ENCODE assay signal across 13 mouse cellular contexts in genomic region chr11:20357684-20358447, GRCm38 (mm10). TPM values are rescaled to one million over a fixed set of nuclear protein-coding genes. Genes with fewer than 3 reads are reported as not detected.
A peak's percentile ranks its signal among the peaks of the same experiment; 100 is the strongest.
DNase-seq lines count a peak whose midpoint lies in the region; ATAC-seq lines count a peak whose summit lies in the region.
"Had no signal": no experiment of that assay in that cellular context is flagged by ENCODE, and none has a peak within 500 bp of the region (broad histone marks: within the 10 kb centered on the region; RNA-seq: fewer than 3 reads in every experiment).

No protein-coding gene starts in this region.

- H3K4me3 ChIP-seq in kidney, embryonic 14.5 days (ENCODE audit: low read length): no peak overlapping the region
- H3K4me3 ChIP-seq in embryonic facial prominence, embryonic 14.5 days (ENCODE audit: low read depth, low read length): no peak overlapping the region
- H3K4me3 ChIP-seq: neural tube, embryonic 12.5 days had no signal

- WGBS in kidney, embryonic 14.5 days: 72% methylated on average over 9 of the region's 9 CpGs
- WGBS in embryonic facial prominence, embryonic 14.5 days: 63% methylated on average over 9 of the region's 9 CpGs

- no peak overlapping the region for H3K27ac ChIP-seq in kidney, embryonic 14.5 days (ENCODE audit: low read depth, low read length)
- no peak overlapping the region for H3K27ac ChIP-seq in embryonic facial prominence, embryonic 14.5 days (replicated peaks; ENCODE audit: low read depth, low read length)
- H3K27ac ChIP-seq: neural tube, embryonic 12.5 days had no signal

- no peak for ATAC-seq in kidney, embryonic 14.5 days (ENCODE audit: low FRiP score, low TSS enrichment)
- ATAC-seq in embryonic facial prominence, embryonic 14.5 days (ENCODE audit: low read depth): peak; percentile 92
- ATAC-seq in erythroid progenitor cell, adult 5-6 weeks (replicated peaks; ENCODE audit: low FRiP score, poor library complexity, severe bottlenecking): no peak
- ATAC-seq in frontal cortex, adult (ENCODE audit: low TSS enrichment): no peak
- ATAC-seq: hindbrain, embryonic 16.5 days had no signal

- H3K27me3 ChIP-seq in kidney, embryonic 14.5 days (ENCODE audit: control insufficient read depth, insufficient read depth, low read length): no peaks in the 10 kb centered on the region
- no peaks in the 10 kb centered on the region for H3K27me3 ChIP-seq in embryonic facial prominence, embryonic 14.5 days (replicated peaks; ENCODE audit: control insufficient read depth, insufficient read depth, low read length)
- H3K27me3 ChIP-seq: CH12.LX; neural tube, embryonic 12.5 days had no signal

- no peaks in the 10 kb centered on the region for H3K4me1 ChIP-seq in kidney, embryonic 14.5 days (ENCODE audit: control insufficient read depth, insufficient read depth, low read length)
- no peaks in the 10 kb centered on the region for H3K4me1 ChIP-seq in embryonic facial prominence, embryonic 14.5 days (ENCODE audit: control insufficient read depth, insufficient read depth, low read length)
- H3K4me1 ChIP-seq: neural tube, embryonic 12.5 days had no signal

- no peak overlapping the region for H3K4me2 ChIP-seq in kidney, embryonic 14.5 days (replicated peaks; ENCODE audit: low read depth, low read length)
- H3K4me2 ChIP-seq in embryonic facial prominence, embryonic 14.5 days (ENCODE audit: low read depth, low read length): no peak overlapping the region
- H3K4me2 ChIP-seq: heart, embryonic 11.5 days; neural tube, embryonic 12.5 days had no signal

- no peak overlapping the region for H3K9ac ChIP-seq in kidney, embryonic 14.5 days (ENCODE audit: low read depth, low read length)
- no peak overlapping the region for H3K9ac ChIP-seq in embryonic facial prominence, embryonic 14.5 days (ENCODE audit: low read depth, low read length)
- H3K9ac ChIP-seq: neural tube, embryonic 12.5 days had no signal

- DNase-seq in kidney, adult 11 months: peak; percentile 14
- DNase-seq in NIH3T3 (ENCODE audit: low read depth): peak; percentile 34
- DNase-seq in embryonic facial prominence, embryonic 14.5 days (ENCODE audit: low spot score): peak; percentile 53
- peak; percentile 10 for DNase-seq in lung, postnatal 14 days
- DNase-seq in frontal cortex, postnatal 14 days (ENCODE audit: low spot score in 2 of 2): no peak
- DNase-seq: cerebellum, adult 8-10 months had no signal

- H3K36me3 ChIP-seq in kidney, embryonic 14.5 days (ENCODE audit: control insufficient read depth, insufficient read depth, low read length): no peaks in the 10 kb centered on the region
- H3K36me3 ChIP-seq in embryonic facial prominence, embryonic 14.5 days (ENCODE audit: control insufficient read depth, insufficient read depth, low read length): no peaks in the 10 kb centered on the region
- H3K36me3 ChIP-seq: neural tube, embryonic 12.5 days had no signal

- H3K9me3 ChIP-seq in kidney, embryonic 14.5 days (ENCODE audit: control insufficient read depth, low read length): no peaks in the 10 kb centered on the region
- no peaks in the 10 kb centered on the region for H3K9me3 ChIP-seq in embryonic facial prominence, embryonic 14.5 days (ENCODE audit: control insufficient read depth, low read length)
- H3K9me3 ChIP-seq: neural tube, embryonic 12.5 days had no signal

RNA-seq across cellular contexts. Expression of gene Slc1a4, which starts 25.4 kb away (rescaled TPM):
- 5.2 and 10.9 TPM in 2 replicates for polyA plus RNA-seq in kidney, embryonic 14.5 days (2014; fragmentation: Nextera tagmentation; extraction: Ambion mirVana)
- polyA plus RNA-seq in embryonic facial prominence, embryonic 14.5 days (2014; fragmentation: Nextera tagmentation; extraction: Ambion mirVana): 24.8 and 26.6 TPM in 2 replicates
- total RNA-seq in erythroid progenitor cell, adult 5-6 weeks (2015; ENCODE audit: low replicate concordance): 1.8 TPM in 1 of 2 replicates, not detected in the other
- total RNA-seq in erythroid progenitor cell, adult 5-6 weeks (2017; ENCODE audit: low replicate concordance): 0.77 TPM in 1 of 2 replicates, not detected in the other

Comparison
In these comparisons a context has a peak if more than half of its experiments do, and no peak if none do; other contexts are left out.
1. DNase-seq: peak in kidney, adult 11 months (single experiment), NIH3T3 (single experiment), embryonic facial prominence, embryonic 14.5 days (single experiment) and lung, postnatal 14 days (single experiment); none in frontal cortex, postnatal 14 days (0 of 2).